In genomic region chr17:16193636-16194035, GRCm38 (mm10) we compare ENCODE assay signal across 23 mouse cellular contexts.
"Had no signal": no experiment of that assay in that cellular context is flagged by ENCODE, and none has a peak within 500 bp of the region (broad histone marks: within the 10 kb centered on the region; RNA-seq: fewer than 3 reads in every experiment).

No protein-coding gene starts in this region.

- DNase-seq: liver, embryonic 13.5 days; liver, postnatal 0 days; lung, adult 2 months; lung, postnatal 36 days; midbrain, embryonic 14.5 days; retina, postnatal 1 day; right cerebral cortex, adult 18-20 months; right cerebral cortex, postnatal 25 days; right cerebral cortex, postnatal 4 days; spleen, adult 18-20 months; thymus, adult 18-20 months; thymus, postnatal 14 days; thymus, postnatal 36 days had no signal

- H3K4me1 ChIP-seq: liver, embryonic 13.5 days; liver, embryonic 15.5 days; megakaryocyte, embryonic 14.5 days; midbrain, embryonic 10.5 days; midbrain, embryonic 12.5 days; neural tube, embryonic 13.5 days; neural tube, embryonic 15.5 days had no signal

- H3K36me3 ChIP-seq: liver, embryonic 13.5 days; liver, embryonic 15.5 days; midbrain, embryonic 10.5 days; midbrain, embryonic 12.5 days; neural tube, embryonic 13.5 days; neural tube, embryonic 15.5 days had no signal

- H3K27me3 ChIP-seq: liver, embryonic 13.5 days; liver, embryonic 15.5 days; megakaryocyte, embryonic 14.5 days; midbrain, embryonic 12.5 days; neural tube, embryonic 13.5 days; neural tube, embryonic 15.5 days had no signal

- ATAC-seq: liver, postnatal 0 days; lung, postnatal 0 days; midbrain, embryonic 16.5 days had no signal

- H3K9me3 ChIP-seq: liver, embryonic 13.5 days; liver, embryonic 15.5 days; megakaryocyte, embryonic 14.5 days; midbrain, embryonic 10.5 days; midbrain, embryonic 12.5 days; neural tube, embryonic 13.5 days; neural tube, embryonic 15.5 days had no signal

- H3K4me2 ChIP-seq: liver, embryonic 13.5 days; liver, embryonic 15.5 days; midbrain, embryonic 12.5 days; neural tube, embryonic 13.5 days; neural tube, embryonic 15.5 days had no signal

- H3K4me3 ChIP-seq: liver, embryonic 13.5 days; liver, embryonic 15.5 days; megakaryocyte, embryonic 14.5 days; midbrain, embryonic 10.5 days; midbrain, embryonic 12.5 days; myocyte; neural tube, embryonic 13.5 days; neural tube, embryonic 15.5 days had no signal

- H3K9ac ChIP-seq: liver, embryonic 13.5 days; liver, embryonic 15.5 days; liver, postnatal 0 days; midbrain, embryonic 12.5 days; neural tube, embryonic 13.5 days; neural tube, embryonic 15.5 days had no signal

- H3K27ac ChIP-seq: liver, embryonic 13.5 days; liver, embryonic 15.5 days; macrophage; midbrain, embryonic 10.5 days; midbrain, embryonic 12.5 days; neural tube, embryonic 13.5 days; neural tube, embryonic 15.5 days had no signal
